ENCODE assay signal across 14 mouse cellular contexts in genomic region chr19:37727366-37727765, GRCm38 (mm10). TPM values are rescaled to one million over a fixed set of nuclear protein-coding genes. Genes with fewer than 3 reads are reported as not detected.
"Had no signal": no experiment of that assay in that cellular context is flagged by ENCODE, and none has a peak within 500 bp of the region (broad histone marks: within the 10 kb centered on the region; RNA-seq: fewer than 3 reads in every experiment).

No protein-coding gene starts in this region.

- DNase-seq: lung, adult 18-20 months; lung, embryonic 14.5 days; lung, postnatal 10 days; lung, postnatal 4 days; midbrain, embryonic 14.5 days; retina, postnatal 1 day; right cerebral cortex, adult 18-20 months; right cerebral cortex, postnatal 25 days; right cerebral cortex, postnatal 4 days; thymus, adult 18-20 months; thymus, postnatal 14 days; thymus, postnatal 36 days had no signal

RNA-seq across cellular contexts. Expression of gene Cyp26a1, which starts 29.8 kb away (rescaled TPM):
- total RNA-seq: megakaryocyte-erythroid progenitor cell, adult 5-6 weeks had no signal

RNA-seq across cellular contexts. Expression of gene Cyp26c1, which starts 42.0 kb away (rescaled TPM):
- total RNA-seq: megakaryocyte, adult 5-6 weeks; megakaryocyte-erythroid progenitor cell, adult 5-6 weeks had no signal
